Mouse (Mus musculus): ENCODE measurements around the gene Sac3d1. TPM values are rescaled to one million over a fixed set of nuclear protein-coding genes. Genes with fewer than 3 reads are reported as not detected.

The Sac3d1 gene
- polyA plus RNA-seq, 1 experiment from 2014 or later = 55.6 TPM

DNA sequence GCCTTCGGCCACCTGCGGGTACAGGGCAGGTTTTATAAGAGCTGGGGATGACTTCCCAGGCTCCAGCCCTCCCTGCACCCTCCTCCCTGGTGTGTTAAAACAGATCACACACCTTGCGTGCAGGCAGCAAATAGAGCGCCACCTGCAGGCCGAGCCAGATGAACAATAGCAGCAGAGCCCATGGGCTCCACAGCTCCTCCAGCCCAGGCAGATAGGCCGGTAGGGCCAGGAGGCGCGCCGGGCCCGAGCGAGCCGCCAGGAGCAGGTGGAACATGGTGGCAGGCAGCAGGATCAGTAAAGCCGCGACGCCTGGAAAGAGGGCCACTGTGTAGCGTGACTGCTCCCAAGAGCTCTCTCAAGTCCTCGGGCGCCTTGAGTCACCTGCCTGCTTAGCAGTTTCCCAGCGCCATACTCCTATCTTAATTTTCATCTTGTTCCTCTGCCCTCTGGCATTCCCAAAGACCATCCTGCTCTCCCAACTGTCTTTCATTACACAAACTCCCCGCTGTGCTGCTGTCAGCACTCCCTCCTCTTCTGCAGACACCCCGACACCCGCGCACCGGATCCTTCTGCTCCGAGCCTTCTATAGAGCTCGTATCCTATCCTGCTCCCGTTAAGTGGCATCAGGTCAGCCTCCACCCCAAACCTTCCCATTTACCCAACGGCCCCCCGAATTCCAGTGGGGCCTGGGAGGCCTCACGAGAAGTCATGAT lies 51.3 kb downstream of the Sac3d1 start:
- Histone ChIP-seq H3K27me3 (no peaks in the 10 kb centered on the region), H3K4me1 (peaks cover 23% of the 10 kb centered on the region), H3K9ac (peak overlapping the region; percentile 59), H3K9me3 (no peaks in the 10 kb centered on the region), H3K36me3 (peaks cover 32% of the 10 kb centered on the region), H3K27ac (peak overlapping the region; percentile 80), H3K4me3 (peak overlapping the region; percentile 47), H3K4me2 (replicated peaks) (peak overlapping the region; percentile 88)
- peak; percentile 31 for ATAC-seq (ENCODE audit: insufficient number of reproducible peaks, insufficient read depth, low FRiP score, low TSS enrichment)
- WGBS = 2% methylated on average over 30 of the region's 30 CpGs

DNA sequence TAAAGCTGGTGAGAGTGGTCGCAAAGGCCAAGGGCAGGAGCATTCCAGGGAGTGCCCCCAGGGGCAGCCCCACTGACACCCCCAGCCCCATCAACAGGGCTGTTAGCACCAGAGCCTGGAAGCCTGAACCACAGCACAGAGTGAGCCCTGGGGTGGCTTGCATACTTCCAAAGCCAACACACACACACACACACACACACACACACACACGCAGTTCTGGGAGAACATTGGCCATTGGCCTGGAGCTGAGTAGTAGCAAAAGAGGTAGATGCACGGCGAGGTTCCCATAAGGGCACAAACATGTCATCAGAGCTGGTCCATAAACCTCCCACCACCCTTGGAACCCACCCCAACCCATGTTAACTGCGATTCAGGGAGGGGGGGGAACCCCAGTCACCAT lies 51.9 kb downstream of the Sac3d1 start:
- WGBS = 37% methylated on average over 5 of the region's 5 CpGs
- Histone ChIP-seq H3K27me3 (no peaks in the 10 kb centered on the region), H3K9ac (peak overlapping the region; percentile 59), H3K4me2 (replicated peaks) (peak overlapping the region; percentile 88), H3K4me3 (peak overlapping the region; percentile 47), H3K36me3 (peaks cover 30% of the 10 kb centered on the region), H3K4me1 (peaks cover 29% of the 10 kb centered on the region), H3K9me3 (no peaks in the 10 kb centered on the region), H3K27ac (peak overlapping the region; percentile 80)
- no peak for ATAC-seq (ENCODE audit: insufficient number of reproducible peaks, insufficient read depth, low FRiP score, low TSS enrichment)

Other genes with a start within 250 kb of the Sac3d1 start
- 35.3 and 41.4 TPM in 2 replicates for gene Frmd8, start 243.4 kb downstream of the Sac3d1 start, polyA plus RNA-seq (2016; fragmentation: Nextera tagmentation; extraction: Ambion mirVana)
- gene Slc25a45, start 240.8 kb downstream of the Sac3d1 start, polyA plus RNA-seq (2016; fragmentation: Nextera tagmentation; extraction: Ambion mirVana) = 2.0 and 3.1 TPM in 2 replicates
- gene Tigd3, start 224.5 kb downstream of the Sac3d1 start, polyA plus RNA-seq (2016; fragmentation: Nextera tagmentation; extraction: Ambion mirVana) = 5.3 and 6.3 TPM in 2 replicates
- 192 and 207 TPM in 2 replicates for gene Dpf2, start 205.6 kb downstream of the Sac3d1 start, polyA plus RNA-seq (2016; fragmentation: Nextera tagmentation; extraction: Ambion mirVana)
- 3.6 and 4.2 TPM in 2 replicates for gene Cdc42ep2, start 193.8 kb downstream of the Sac3d1 start, polyA plus RNA-seq (2016; fragmentation: Nextera tagmentation; extraction: Ambion mirVana)
- 80.5 and 82.9 TPM in 2 replicates for gene Pola2, start 154.4 kb downstream of the Sac3d1 start, polyA plus RNA-seq (2016; fragmentation: Nextera tagmentation; extraction: Ambion mirVana)
- gene Slc22a20, start 132.5 kb downstream of the Sac3d1 start, polyA plus RNA-seq (2016; fragmentation: Nextera tagmentation; extraction: Ambion mirVana) = not detected in 2 replicates
- gene Capn1, start 102.8 kb downstream of the Sac3d1 start, polyA plus RNA-seq (2016; fragmentation: Nextera tagmentation; extraction: Ambion mirVana) = 7.0 and 7.7 TPM in 2 replicates
- 26.4 and 29.8 TPM in 2 replicates for gene Syvn1, start 72.1 kb downstream of the Sac3d1 start, polyA plus RNA-seq (2016; fragmentation: Nextera tagmentation; extraction: Ambion mirVana)
- gene Mrpl49, start 60.9 kb downstream of the Sac3d1 start, polyA plus RNA-seq (2016; fragmentation: Nextera tagmentation; extraction: Ambion mirVana) = 79.3 and 79.4 TPM in 2 replicates
- gene Fau, start 60.8 kb downstream of the Sac3d1 start, polyA plus RNA-seq (2016; fragmentation: Nextera tagmentation; extraction: Ambion mirVana) = 703 and 704 TPM in 2 replicates
- gene Znhit2, start 57.5 kb downstream of the Sac3d1 start, polyA plus RNA-seq (2016; fragmentation: Nextera tagmentation; extraction: Ambion mirVana) = 38.1 and 39.3 TPM in 2 replicates
- 31.9 and 33.2 TPM in 2 replicates for gene Tm7sf2, start 50.3 kb downstream of the Sac3d1 start, polyA plus RNA-seq (2016; fragmentation: Nextera tagmentation; extraction: Ambion mirVana)
- 76.0 and 78.4 TPM in 2 replicates for gene Vps51, start 41.4 kb downstream of the Sac3d1 start, polyA plus RNA-seq (2016; fragmentation: Nextera tagmentation; extraction: Ambion mirVana)
- not detected in 2 replicates for gene Tmem262, start 38.6 kb downstream of the Sac3d1 start, polyA plus RNA-seq (2016; fragmentation: Nextera tagmentation; extraction: Ambion mirVana)
- 1.2 and 2.0 TPM in 2 replicates for gene Gm28374, start 36.4 kb downstream of the Sac3d1 start, polyA plus RNA-seq (2016; fragmentation: Nextera tagmentation; extraction: Ambion mirVana)
- 75.5 and 80.8 TPM in 2 replicates for gene Zfpl1, start 33.7 kb downstream of the Sac3d1 start, polyA plus RNA-seq (2016; fragmentation: Nextera tagmentation; extraction: Ambion mirVana)
- 40.6 TPM in 2 replicates for gene Cdca5, start 33.7 kb downstream of the Sac3d1 start, polyA plus RNA-seq (2016; fragmentation: Nextera tagmentation; extraction: Ambion mirVana)
- gene AC131692.1, start 24.2 kb downstream of the Sac3d1 start, polyA plus RNA-seq (2016; fragmentation: Nextera tagmentation; extraction: Ambion mirVana) = 0.43 and 0.50 TPM in 2 replicates
- 0.55 and 0.64 TPM in 2 replicates for gene Naaladl1, start 12.9 kb downstream of the Sac3d1 start, polyA plus RNA-seq (2016; fragmentation: Nextera tagmentation; extraction: Ambion mirVana)
- gene Snx15, start 9.7 kb upstream of the Sac3d1 start, polyA plus RNA-seq (2016; fragmentation: Nextera tagmentation; extraction: Ambion mirVana) = 33.6 and 35.8 TPM in 2 replicates
- not detected in 2 replicates for gene Batf2, start 22.3 kb upstream of the Sac3d1 start, polyA plus RNA-seq (2016; fragmentation: Nextera tagmentation; extraction: Ambion mirVana)
- gene Arl2, start 22.9 kb upstream of the Sac3d1 start, polyA plus RNA-seq (2016; fragmentation: Nextera tagmentation; extraction: Ambion mirVana) = 100 and 102 TPM in 2 replicates
- gene Majin, start 65.7 kb upstream of the Sac3d1 start, polyA plus RNA-seq (2016; fragmentation: Nextera tagmentation; extraction: Ambion mirVana) = not detected in 2 replicates
- 2.3 and 3.1 TPM in 2 replicates for gene Gpha2, start 107.7 kb upstream of the Sac3d1 start, polyA plus RNA-seq (2016; fragmentation: Nextera tagmentation; extraction: Ambion mirVana)
- gene Ppp2r5b, start 117.2 kb upstream of the Sac3d1 start, polyA plus RNA-seq (2016; fragmentation: Nextera tagmentation; extraction: Ambion mirVana) = 34.5 and 40.1 TPM in 2 replicates
- 11.7 and 12.0 TPM in 2 replicates for gene Atg2a, start 123.0 kb upstream of the Sac3d1 start, polyA plus RNA-seq (2016; fragmentation: Nextera tagmentation; extraction: Ambion mirVana)
- 76.6 and 77.6 TPM in 2 replicates for gene Ehd1, start 158.1 kb upstream of the Sac3d1 start, polyA plus RNA-seq (2016; fragmentation: Nextera tagmentation; extraction: Ambion mirVana)
- gene Cdc42bpg, start 187.8 kb upstream of the Sac3d1 start, polyA plus RNA-seq (2016; fragmentation: Nextera tagmentation; extraction: Ambion mirVana) = 0.65 and 0.95 TPM in 2 replicates
- gene Men1, start 216.3 kb upstream of the Sac3d1 start, polyA plus RNA-seq (2016; fragmentation: Nextera tagmentation; extraction: Ambion mirVana) = 107 and 111 TPM in 2 replicates
- gene Map4k2, start 222.5 kb upstream of the Sac3d1 start, polyA plus RNA-seq (2016; fragmentation: Nextera tagmentation; extraction: Ambion mirVana) = 15.6 and 16.8 TPM in 2 replicates
- 158 and 159 TPM in 2 replicates for gene Sf1, start 245.0 kb upstream of the Sac3d1 start, polyA plus RNA-seq (2016; fragmentation: Nextera tagmentation; extraction: Ambion mirVana)